Mouse (Mus musculus): ENCODE measurements at regions not wholly inside any gene's neighbourhood (a gene's known extent, or its start where the extent isn't known, plus 50 kb on each side); places are given as distances from the start of the nearest gene placed in this dataset.

- peak overlapping the region; percentile 59; the same call in 1 of the 2 replicates for H3K9ac ChIP-seq (ENCODE audit: low read length)
- H3K4me1 ChIP-seq (replicated peaks; ENCODE audit: control insufficient read depth, insufficient read depth, low read length), result peaks cover 5% of the 10 kb centered on the region; the same call in 1 of the 2 replicates
- ATAC-seq (replicated peaks; ENCODE audit: low FRiP score), result no peak
- peaks cover 2% of the 10 kb centered on the region; the same call in 1 of the 2 replicates for H3K9me3 ChIP-seq (ENCODE audit: control insufficient read depth, low read length)
- 8% methylated on average over 3 of the region's 3 CpGs for WGBS
- no peak for DNase-seq (ENCODE audit: low spot score)
- H3K27ac ChIP-seq (ENCODE audit: low read depth, low read length), result peak overlapping the region; percentile 98
- H3K36me3 ChIP-seq (ENCODE audit: control insufficient read depth, insufficient read depth, low read length), result no peaks in the 10 kb centered on the region
- peak overlapping the region; percentile 25 for H3K4me3 ChIP-seq (ENCODE audit: low read depth, low read length)
- H3K27me3 ChIP-seq (ENCODE audit: control insufficient read depth, insufficient read depth, low read length), result no peaks in the 10 kb centered on the region
- peak overlapping the region; percentile 58 for H3K4me2 ChIP-seq (ENCODE audit: low read depth, low read length, severe bottlenecking)
These were observed 94.0 kb upstream of the Galnt15 start for GRCm38 (mm10) chr14:31934771-31935170.

GRCm38 (mm10) chr14:31935411-31935810, 93.4 kb upstream of the Galnt15 start:
- Histone ChIP-seq H3K4me1 (replicated peaks; ENCODE audit: control insufficient read depth, insufficient read depth, low read length) (peaks cover 5% of the 10 kb centered on the region; the same call in 1 of the 2 replicates), H3K4me2 (ENCODE audit: low read depth, low read length, severe bottlenecking) (no peak overlapping the region), H3K9me3 (ENCODE audit: control insufficient read depth, low read length) (peaks cover 2% of the 10 kb centered on the region; the same call in 1 of the 2 replicates), H3K27me3 (ENCODE audit: control insufficient read depth, insufficient read depth, low read length) (no peaks in the 10 kb centered on the region), H3K9ac (ENCODE audit: low read length) (no peak overlapping the region), H3K4me3 (ENCODE audit: low read depth, low read length) (no peak overlapping the region), H3K36me3 (ENCODE audit: control insufficient read depth, insufficient read depth, low read length) (no peaks in the 10 kb centered on the region), H3K27ac (ENCODE audit: low read depth, low read length) (peak overlapping the region; percentile 98)
- 42% methylated on average over 3 of the region's 3 CpGs for WGBS
- DNase-seq (ENCODE audit: low spot score) (no peak), ATAC-seq (replicated peaks; ENCODE audit: low FRiP score) (no peak)

- no peak overlapping the region for H3K27ac ChIP-seq (ENCODE audit: low read depth, low read length)
- H3K9ac ChIP-seq (ENCODE audit: low read length), result no peak overlapping the region
- DNase-seq (ENCODE audit: low spot score), result no peak
- H3K4me2 ChIP-seq (ENCODE audit: low read depth, low read length, severe bottlenecking), result no peak overlapping the region
- 90% methylated on average over 3 of the region's 3 CpGs for WGBS
- H3K27me3 ChIP-seq (ENCODE audit: control insufficient read depth, insufficient read depth, low read length), result no peaks in the 10 kb centered on the region
- no peak for ATAC-seq (replicated peaks; ENCODE audit: low FRiP score)
- H3K36me3 ChIP-seq (ENCODE audit: control insufficient read depth, insufficient read depth, low read length), result no peaks in the 10 kb centered on the region
- peaks cover 5% of the 10 kb centered on the region; the same call in 1 of the 2 replicates for H3K4me1 ChIP-seq (replicated peaks; ENCODE audit: control insufficient read depth, insufficient read depth, low read length)
- H3K9me3 ChIP-seq (ENCODE audit: control insufficient read depth, low read length), result peaks cover 2% of the 10 kb centered on the region; the same call in 1 of the 2 replicates
- no peak overlapping the region for H3K4me3 ChIP-seq (ENCODE audit: low read depth, low read length)
These were observed 92.2 kb upstream of the Galnt15 start for GRCm38 (mm10) chr14:31936581-31936980.

DNA sequence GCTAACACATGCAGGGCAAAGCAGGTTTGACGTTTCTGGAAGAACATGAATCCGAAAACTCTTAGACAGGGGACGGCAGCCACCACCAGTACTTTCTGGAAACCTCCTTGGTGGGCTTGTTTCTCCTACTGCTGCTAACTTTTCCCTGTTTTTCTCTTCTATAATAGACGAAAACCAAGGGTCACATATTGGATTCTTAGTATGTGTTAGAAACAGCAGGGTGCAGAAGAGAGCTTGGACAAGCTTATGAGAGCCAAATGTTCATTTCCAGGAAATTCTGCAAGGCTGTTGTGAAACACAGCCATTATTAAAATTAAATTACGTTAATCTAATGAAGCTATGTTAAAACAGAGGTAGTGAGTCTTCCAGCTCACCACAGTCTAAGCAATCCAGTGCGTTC, 87.9 kb upstream of the Galnt15 start:
- no peak overlapping the region for H3K27ac ChIP-seq (ENCODE audit: low read depth, low read length)
- DNase-seq (ENCODE audit: low spot score) (no peak), ATAC-seq (replicated peaks; ENCODE audit: low FRiP score) (no peak)
- H3K9ac ChIP-seq (ENCODE audit: low read length), result no peak overlapping the region
- no peaks in the 10 kb centered on the region for H3K27me3 ChIP-seq (ENCODE audit: control insufficient read depth, insufficient read depth, low read length)
- WGBS, result 88% methylated on average over 6 of the region's 6 CpGs
- no peak overlapping the region for H3K4me2 ChIP-seq (ENCODE audit: low read depth, low read length, severe bottlenecking)
- H3K9me3 ChIP-seq (ENCODE audit: control insufficient read depth, low read length), result peaks cover 2% of the 10 kb centered on the region; the same call in 1 of the 2 replicates
- no peaks in the 10 kb centered on the region for H3K4me1 ChIP-seq (replicated peaks; ENCODE audit: control insufficient read depth, insufficient read depth, low read length)
- H3K4me3 ChIP-seq (ENCODE audit: low read depth, low read length), result no peak overlapping the region
- no peaks in the 10 kb centered on the region for H3K36me3 ChIP-seq (ENCODE audit: control insufficient read depth, insufficient read depth, low read length)

GRCm38 (mm10) chr14:31942266-31942960, 86.4 kb upstream of the Galnt15 start:
- WGBS, result 65% methylated on average over 3 of the region's 3 CpGs
- H3K4me2 ChIP-seq (ENCODE audit: low read depth, low read length, severe bottlenecking), result no peak overlapping the region
- no peak for ATAC-seq (replicated peaks; ENCODE audit: low FRiP score)
- H3K9me3 ChIP-seq (ENCODE audit: control insufficient read depth, low read length), result peaks cover 2% of the 10 kb centered on the region; the same call in 1 of the 2 replicates
- H3K9ac ChIP-seq (ENCODE audit: low read length), result no peak overlapping the region
- H3K27ac ChIP-seq (ENCODE audit: low read depth, low read length), result no peak overlapping the region
- no peak overlapping the region for H3K4me3 ChIP-seq (ENCODE audit: low read depth, low read length)
- H3K36me3 ChIP-seq (ENCODE audit: control insufficient read depth, insufficient read depth, low read length), result no peaks in the 10 kb centered on the region
- DNase-seq (ENCODE audit: low spot score), result no peak
- H3K27me3 ChIP-seq (ENCODE audit: control insufficient read depth, insufficient read depth, low read length), result no peaks in the 10 kb centered on the region
- H3K4me1 ChIP-seq (replicated peaks; ENCODE audit: control insufficient read depth, insufficient read depth, low read length), result peaks cover 3% of the 10 kb centered on the region; the same call in 1 of the 2 replicates

GRCm38 (mm10) chr14:31944682-31945081, 84.1 kb upstream of the Galnt15 start:
- DNase-seq (ENCODE audit: low spot score), result no peak
- ATAC-seq (replicated peaks; ENCODE audit: low FRiP score), result no peak
- H3K4me2 ChIP-seq (ENCODE audit: low read depth, low read length, severe bottlenecking), result no peak overlapping the region
- no peak overlapping the region for H3K4me3 ChIP-seq (ENCODE audit: low read depth, low read length)
- 91% methylated on average over 6 of the region's 6 CpGs for WGBS
- H3K36me3 ChIP-seq (ENCODE audit: control insufficient read depth, insufficient read depth, low read length), result no peaks in the 10 kb centered on the region
- no peak overlapping the region for H3K9ac ChIP-seq (ENCODE audit: low read length)
- no peak overlapping the region for H3K27ac ChIP-seq (ENCODE audit: low read depth, low read length)
- no peaks in the 10 kb centered on the region for H3K27me3 ChIP-seq (ENCODE audit: control insufficient read depth, insufficient read depth, low read length)
- peaks cover 5% of the 10 kb centered on the region; the same call in 1 of the 2 replicates for H3K4me1 ChIP-seq (replicated peaks; ENCODE audit: control insufficient read depth, insufficient read depth, low read length)
- H3K9me3 ChIP-seq (ENCODE audit: control insufficient read depth, low read length), result no peaks in the 10 kb centered on the region

DNA sequence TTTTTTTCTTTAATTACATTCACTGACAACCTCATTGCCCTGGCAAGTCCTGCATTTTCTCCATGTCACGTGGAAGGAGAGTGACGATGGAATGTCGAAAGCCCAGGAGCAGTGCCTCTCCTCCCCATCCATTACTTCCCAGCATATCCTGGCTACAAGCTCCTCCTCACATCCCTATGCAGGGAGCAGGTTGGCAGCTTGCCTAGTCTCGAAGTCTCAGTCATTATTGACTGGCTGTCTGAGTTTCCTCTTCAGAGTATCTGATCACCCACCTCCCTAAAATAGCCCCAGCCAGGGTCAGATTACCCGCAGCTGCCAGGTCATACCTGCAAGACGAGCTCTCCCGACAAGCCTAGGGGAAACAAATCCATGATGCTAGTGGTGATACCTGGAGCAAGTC, 83.7 kb upstream of the Galnt15 start:
- no peak for ATAC-seq (replicated peaks; ENCODE audit: low FRiP score)
- no peak for DNase-seq (ENCODE audit: low spot score)
- H3K4me2 ChIP-seq (ENCODE audit: low read depth, low read length, severe bottlenecking), result no peak overlapping the region
- H3K9ac ChIP-seq (ENCODE audit: low read length), result no peak overlapping the region
- no peaks in the 10 kb centered on the region for H3K27me3 ChIP-seq (ENCODE audit: control insufficient read depth, insufficient read depth, low read length)
- no peak overlapping the region for H3K4me3 ChIP-seq (ENCODE audit: low read depth, low read length)
- no peak overlapping the region for H3K27ac ChIP-seq (ENCODE audit: low read depth, low read length)
- WGBS, result 87% methylated on average over 7 of the region's 7 CpGs
- peaks cover 5% of the 10 kb centered on the region; the same call in 1 of the 2 replicates for H3K4me1 ChIP-seq (replicated peaks; ENCODE audit: control insufficient read depth, insufficient read depth, low read length)
- H3K36me3 ChIP-seq (ENCODE audit: control insufficient read depth, insufficient read depth, low read length), result no peaks in the 10 kb centered on the region
- H3K9me3 ChIP-seq (ENCODE audit: control insufficient read depth, low read length), result no peaks in the 10 kb centered on the region

DNA sequence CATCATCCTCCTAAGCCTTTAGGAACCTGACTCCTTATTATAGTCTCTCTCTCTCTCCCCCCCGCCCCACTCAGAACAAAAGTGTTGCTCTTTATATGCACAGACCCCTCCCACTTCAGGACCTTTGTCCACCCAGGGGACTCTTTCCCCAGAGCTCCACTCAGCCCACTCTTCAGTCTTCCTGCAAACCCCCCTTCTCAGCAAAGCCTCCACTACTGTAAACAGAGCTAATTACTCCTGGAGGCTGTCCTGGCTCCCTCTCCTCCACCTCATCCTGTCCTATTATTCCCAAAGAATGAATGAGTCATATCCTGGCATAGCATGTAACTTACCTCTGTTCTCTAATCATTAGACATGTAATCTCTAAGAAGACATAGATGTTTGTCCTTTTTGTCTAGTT, 82.8 kb upstream of the Galnt15 start:
- 38% methylated on average over 1 of the region's 1 CpGs for WGBS
- DNase-seq (ENCODE audit: low spot score), result no peak
- peaks cover 5% of the 10 kb centered on the region; the same call in 1 of the 2 replicates for H3K4me1 ChIP-seq (replicated peaks; ENCODE audit: control insufficient read depth, insufficient read depth, low read length)
- no peak overlapping the region for H3K9ac ChIP-seq (ENCODE audit: low read length)
- H3K9me3 ChIP-seq (ENCODE audit: control insufficient read depth, low read length), result no peaks in the 10 kb centered on the region
- H3K4me2 ChIP-seq (ENCODE audit: low read depth, low read length, severe bottlenecking), result no peak overlapping the region
- no peaks in the 10 kb centered on the region for H3K36me3 ChIP-seq (ENCODE audit: control insufficient read depth, insufficient read depth, low read length)
- peak overlapping the region; percentile 58; the same call in 1 of the 2 replicates for H3K27ac ChIP-seq (ENCODE audit: low read depth, low read length)
- no peaks in the 10 kb centered on the region for H3K27me3 ChIP-seq (ENCODE audit: control insufficient read depth, insufficient read depth, low read length)
- no peak overlapping the region for H3K4me3 ChIP-seq (ENCODE audit: low read depth, low read length)
- peak; percentile 78 for ATAC-seq (replicated peaks; ENCODE audit: low FRiP score)

DNA sequence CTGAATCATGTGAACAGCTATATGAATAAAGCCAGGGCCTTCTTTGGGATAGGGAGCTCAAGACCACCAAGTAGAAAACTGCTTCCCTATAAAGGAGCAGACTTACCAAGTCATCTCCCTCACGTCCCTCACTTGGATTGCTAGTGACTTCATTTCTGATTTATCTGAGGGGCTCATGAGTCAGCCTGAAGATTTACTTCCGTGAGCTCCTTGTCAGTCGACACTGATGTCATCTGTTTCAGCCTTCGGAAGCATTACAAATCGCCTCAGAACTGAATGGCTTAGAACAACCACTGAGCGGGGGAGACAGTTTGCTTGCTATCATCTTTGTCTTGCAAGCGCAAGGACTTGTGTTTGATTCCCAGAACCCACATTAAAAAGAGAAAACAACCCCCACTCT, 81.5 kb upstream of the Galnt15 start:
- Histone ChIP-seq H3K4me2 (ENCODE audit: low read depth, low read length, severe bottlenecking) (no peak overlapping the region), H3K27me3 (ENCODE audit: control insufficient read depth, insufficient read depth, low read length) (no peaks in the 10 kb centered on the region), H3K36me3 (ENCODE audit: control insufficient read depth, insufficient read depth, low read length) (no peaks in the 10 kb centered on the region), H3K9me3 (ENCODE audit: control insufficient read depth, low read length) (no peaks in the 10 kb centered on the region), H3K27ac (ENCODE audit: low read depth, low read length) (no peak overlapping the region; the same call in 1 of the 2 replicates), H3K9ac (ENCODE audit: low read length) (no peak overlapping the region; the same call in 1 of the 2 replicates), H3K4me3 (ENCODE audit: low read depth, low read length) (no peak overlapping the region), H3K4me1 (replicated peaks; ENCODE audit: control insufficient read depth, insufficient read depth, low read length) (peaks cover 5% of the 10 kb centered on the region; the same call in 1 of the 2 replicates)
- WGBS, result 47% methylated on average over 7 of the region's 7 CpGs
- no peak for ATAC-seq (replicated peaks; ENCODE audit: low FRiP score)
- DNase-seq (ENCODE audit: low spot score), result no peak
